Mouse (Mus musculus): Measurements from ENCODE around the gene Zfp219. TPM values are rescaled to one million over a fixed set of nuclear protein-coding genes. Genes with fewer than 3 reads are reported as not detected.

Zfp219 gene
- polyA plus RNA-seq, 1 experiment from 2014 or later, result 19.2 TPM

DNA sequence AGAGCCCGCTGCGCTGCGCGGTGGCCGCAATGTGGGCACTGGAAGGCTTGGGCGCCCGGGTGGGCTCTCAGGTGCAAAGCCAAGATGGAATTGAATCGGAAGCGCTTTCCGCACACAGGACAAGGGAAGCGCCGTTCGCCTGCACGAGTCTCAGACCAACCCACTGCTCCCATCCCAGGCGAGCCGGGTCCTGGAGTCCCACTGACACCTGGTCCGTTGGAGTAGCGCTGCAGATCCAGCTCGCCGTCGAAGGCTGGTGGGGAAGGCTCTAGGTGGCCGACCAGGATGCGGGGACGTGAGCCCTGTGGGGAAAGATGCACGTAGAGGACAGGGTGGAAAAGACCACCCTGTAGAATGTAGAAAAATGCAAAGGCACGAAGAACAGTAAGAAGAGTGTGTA lies 11.2 kb downstream of the Zfp219 start:
- Histone ChIP-seq H3K9ac (ENCODE audit: low read length) (no peak overlapping the region), H3K36me3 (ENCODE audit: control insufficient read depth, insufficient read depth, low read length) (peaks cover 53% of the 10 kb centered on the region), H3K4me1 (ENCODE audit: control insufficient read depth in 2 of 2, insufficient read depth in 2 of 2, low read length in 2 of 2) (peaks cover 27 to 58% of the 10 kb centered on the region in 2 experiments), H3K4me3 (ENCODE audit: control insufficient read depth in 1 of 2, insufficient read depth in 1 of 2, low read depth in 1 of 2, low read length in 2 of 2) (no peak overlapping the region), H3K9me3 (ENCODE audit: control insufficient read depth, low read length) (no peaks in the 10 kb centered on the region), H3K4me2 (ENCODE audit: low read length) (no peak overlapping the region), H3K27ac (replicated peaks in 1 of 2; ENCODE audit: control insufficient read depth in 1 of 2, insufficient read depth in 1 of 2, low read depth in 2 of 2, low read length in 2 of 2) (no peak overlapping the region), H3K27me3 (ENCODE audit: control insufficient read depth, insufficient read depth, low read length) (no peaks in the 10 kb centered on the region)
- no peak for ATAC-seq (ENCODE audit: insufficient number of reproducible peaks, insufficient read depth, low FRiP score, low read depth)
- 55% methylated on average over 26 of the region's 26 CpGs for WGBS

DNA sequence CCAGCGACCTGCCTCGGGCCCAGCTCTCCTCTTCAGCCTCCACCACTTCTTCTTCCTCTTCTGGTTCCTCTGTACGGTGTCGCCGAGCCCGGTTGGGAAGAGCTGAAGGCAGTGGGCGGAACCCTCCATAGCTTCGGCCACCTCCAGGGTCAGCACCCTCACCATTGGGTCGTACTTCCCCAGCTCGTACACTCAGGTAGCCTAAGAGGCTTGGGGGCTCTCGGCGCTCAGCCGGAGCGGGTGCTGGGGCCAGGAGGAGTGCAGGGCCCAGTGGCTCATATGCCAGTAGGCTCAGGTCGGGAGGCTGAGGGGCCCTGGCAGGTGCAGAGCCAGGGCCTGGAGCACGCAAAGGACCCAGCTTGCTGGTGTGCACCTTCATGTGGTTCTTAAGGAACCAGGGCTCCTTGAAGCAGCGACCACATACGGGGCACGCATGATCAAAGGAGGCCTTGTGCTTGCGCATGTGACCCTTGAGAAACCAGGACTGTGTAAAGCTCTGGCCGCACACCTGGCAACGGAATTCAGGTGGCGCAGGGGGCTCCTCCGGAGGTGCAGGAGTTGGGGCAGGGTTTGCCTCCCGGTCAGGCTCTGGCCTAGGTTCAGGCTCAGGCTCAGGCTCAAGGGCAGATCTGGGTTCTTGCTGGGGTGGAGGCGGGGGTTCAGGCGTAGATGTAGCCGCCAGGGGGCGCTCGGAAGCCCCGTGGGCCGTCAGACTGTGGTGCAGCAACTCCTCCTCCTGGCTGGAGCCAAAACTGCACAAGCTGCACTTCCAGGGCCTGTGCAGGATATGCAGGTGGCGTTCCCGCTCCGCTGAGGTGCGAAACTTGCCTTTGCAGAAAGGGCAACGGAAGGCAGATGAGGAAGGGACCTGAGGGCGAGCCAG lies 12.0 kb downstream of the Zfp219 start:
- 0 out of 4 replicates have a peak overlapping the region, but pooled peaks of 1 of the 2 experiments have one; percentile 17 for H3K27ac ChIP-seq (replicated peaks in 1 of 2; ENCODE audit: control insufficient read depth in 1 of 2, insufficient read depth in 1 of 2, low read depth in 2 of 2, low read length in 2 of 2)
- peaks cover 27 to 58% of the 10 kb centered on the region in 2 experiments for H3K4me1 ChIP-seq (ENCODE audit: control insufficient read depth in 2 of 2, insufficient read depth in 2 of 2, low read length in 2 of 2)
- no peak overlapping the region for H3K4me3 ChIP-seq (ENCODE audit: control insufficient read depth in 1 of 2, insufficient read depth in 1 of 2, low read depth in 1 of 2, low read length in 2 of 2)

DNA sequence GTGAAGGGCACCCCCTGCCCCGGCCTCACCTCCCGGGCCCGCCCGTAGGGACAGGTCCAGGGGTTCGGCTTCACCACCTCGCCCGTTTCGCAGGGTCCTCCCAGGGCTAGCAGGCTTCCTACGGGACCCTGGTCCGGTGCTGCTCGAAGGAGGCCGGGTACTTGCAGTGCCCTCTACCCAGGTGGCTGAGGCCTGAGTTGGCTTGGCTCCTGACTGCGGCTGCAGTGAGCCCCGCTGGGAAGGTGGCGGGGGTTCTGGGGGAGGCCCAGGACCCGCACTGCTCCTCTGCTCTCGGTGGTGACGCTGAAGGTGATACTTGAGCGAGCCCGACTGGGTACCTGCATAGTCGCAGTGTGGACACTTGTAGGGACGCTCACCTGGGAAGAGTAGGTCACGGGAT lies 13.8 kb downstream of the Zfp219 start:
- no peak overlapping the region for H3K4me3 ChIP-seq (ENCODE audit: control insufficient read depth in 1 of 2, insufficient read depth in 1 of 2, low read depth in 1 of 2, low read length in 2 of 2)
- H3K27me3 ChIP-seq (ENCODE audit: control insufficient read depth, insufficient read depth, low read length), result no peaks in the 10 kb centered on the region
- H3K9me3 ChIP-seq (ENCODE audit: control insufficient read depth, low read length), result no peaks in the 10 kb centered on the region
- ATAC-seq (ENCODE audit: insufficient number of reproducible peaks, insufficient read depth, low FRiP score, low read depth), result no peak
- peaks cover 27 to 54% of the 10 kb centered on the region in 2 experiments for H3K4me1 ChIP-seq (ENCODE audit: control insufficient read depth in 2 of 2, insufficient read depth in 2 of 2, low read length in 2 of 2)
- WGBS, result 90% methylated on average over 23 of the region's 23 CpGs
- peak overlapping the region; percentile 10 to 31; a peak in 2 of 4 replicates for H3K27ac ChIP-seq (replicated peaks in 1 of 2; ENCODE audit: control insufficient read depth in 1 of 2, insufficient read depth in 1 of 2, low read depth in 2 of 2, low read length in 2 of 2)
- H3K4me2 ChIP-seq (ENCODE audit: low read length), result no peak overlapping the region
- H3K36me3 ChIP-seq (ENCODE audit: control insufficient read depth, insufficient read depth, low read length), result peaks cover 79% of the 10 kb centered on the region
- H3K9ac ChIP-seq (ENCODE audit: low read length), result no peak overlapping the region

More for the DNA sequence above, 12.0 kb downstream of the Zfp219 start:
- WGBS, result 57% methylated on average over 38 of the region's 38 CpGs
- H3K4me2 ChIP-seq (ENCODE audit: low read length), result no peak overlapping the region
- no peaks in the 10 kb centered on the region for H3K9me3 ChIP-seq (ENCODE audit: control insufficient read depth, low read length)
- peak overlapping the region; percentile 11; the same call in 1 of the 2 replicates for H3K9ac ChIP-seq (ENCODE audit: low read length)
- no peaks in the 10 kb centered on the region for H3K27me3 ChIP-seq (ENCODE audit: control insufficient read depth, insufficient read depth, low read length)
- ATAC-seq (ENCODE audit: insufficient number of reproducible peaks, insufficient read depth, low FRiP score, low read depth), result peak; percentile 29; the same call in 1 of the 2 replicates
- H3K36me3 ChIP-seq (ENCODE audit: control insufficient read depth, insufficient read depth, low read length), result peaks cover 61% of the 10 kb centered on the region

DNA sequence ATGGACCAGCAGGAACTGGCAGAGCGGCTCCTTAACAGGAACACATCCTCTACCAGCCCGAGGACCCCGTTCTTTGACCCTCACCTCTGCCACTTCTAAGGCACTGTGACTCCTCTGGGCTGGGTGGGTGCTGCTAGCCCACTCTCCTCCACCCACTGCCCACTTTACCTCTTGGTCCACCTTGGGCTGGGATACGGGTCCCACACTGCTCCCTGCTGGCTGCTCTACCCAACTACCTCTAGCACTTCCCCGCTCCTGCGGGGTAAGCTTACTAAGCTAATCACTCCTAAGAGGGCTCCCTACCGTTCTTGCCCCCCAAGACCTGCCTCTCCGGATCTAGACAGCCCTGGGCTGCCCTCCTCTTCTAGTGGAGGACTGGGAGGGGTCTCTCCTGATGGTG lies 14.3 kb downstream of the Zfp219 start:
- no peaks in the 10 kb centered on the region for H3K9me3 ChIP-seq (ENCODE audit: control insufficient read depth, low read length)
- H3K4me2 ChIP-seq (ENCODE audit: low read length), result peak overlapping the region; percentile 36
- H3K36me3 ChIP-seq (ENCODE audit: control insufficient read depth, insufficient read depth, low read length), result peaks cover 82% of the 10 kb centered on the region
- H3K27me3 ChIP-seq (ENCODE audit: control insufficient read depth, insufficient read depth, low read length), result no peaks in the 10 kb centered on the region
- H3K4me3 ChIP-seq (ENCODE audit: control insufficient read depth in 1 of 2, insufficient read depth in 1 of 2, low read depth in 1 of 2, low read length in 2 of 2), result no peak overlapping the region
- H3K4me1 ChIP-seq (ENCODE audit: control insufficient read depth in 2 of 2, insufficient read depth in 2 of 2, low read length in 2 of 2), result peaks cover 27 to 48% of the 10 kb centered on the region in 2 experiments
- H3K9ac ChIP-seq (ENCODE audit: low read length), result peak overlapping the region; percentile 48
- WGBS, result 33% methylated on average over 7 of the region's 8 CpGs
- peak overlapping the region; percentile 10 to 31; a peak in 3 of 4 replicates for H3K27ac ChIP-seq (replicated peaks in 1 of 2; ENCODE audit: control insufficient read depth in 1 of 2, insufficient read depth in 1 of 2, low read depth in 2 of 2, low read length in 2 of 2)
- peak; percentile 22 for ATAC-seq (ENCODE audit: insufficient number of reproducible peaks, insufficient read depth, low FRiP score, low read depth)

DNA sequence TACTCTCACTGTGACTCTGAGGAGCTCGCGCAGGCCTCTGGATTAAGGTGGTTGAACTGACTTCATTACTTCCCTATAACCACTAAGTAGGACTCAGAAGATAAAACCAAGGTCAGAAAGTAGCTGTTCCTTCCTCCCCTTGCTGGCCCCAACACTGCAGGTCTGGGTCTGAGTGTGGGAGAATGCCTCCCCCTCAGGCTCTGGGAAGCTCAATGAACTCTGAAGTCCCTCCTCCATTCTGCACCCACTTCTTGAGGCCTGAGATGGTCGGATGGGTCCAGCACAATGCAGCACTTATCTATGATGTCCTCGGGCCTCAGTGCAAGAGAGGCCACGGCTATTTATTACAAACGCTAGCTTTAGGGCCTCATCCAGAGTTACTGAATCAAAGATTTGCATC lies 14.9 kb downstream of the Zfp219 start:
- H3K4me2 ChIP-seq (ENCODE audit: low read length), result peak overlapping the region; percentile 36; the same call in 1 of the 2 replicates
- H3K9ac ChIP-seq (ENCODE audit: low read length), result peak overlapping the region; percentile 48
- H3K4me1 ChIP-seq (ENCODE audit: control insufficient read depth in 2 of 2, insufficient read depth in 2 of 2, low read length in 2 of 2), result peaks cover 24 to 42% of the 10 kb centered on the region in 2 experiments
- H3K27me3 ChIP-seq (ENCODE audit: control insufficient read depth, insufficient read depth, low read length), result no peaks in the 10 kb centered on the region
- peak overlapping the region; percentile 9 to 31 for H3K27ac ChIP-seq (replicated peaks in 1 of 2; ENCODE audit: control insufficient read depth in 1 of 2, insufficient read depth in 1 of 2, low read depth in 2 of 2, low read length in 2 of 2)
- WGBS, result 37% methylated on average over 6 of the region's 6 CpGs
- H3K9me3 ChIP-seq (ENCODE audit: control insufficient read depth, low read length), result no peaks in the 10 kb centered on the region
- peaks cover 87% of the 10 kb centered on the region for H3K36me3 ChIP-seq (ENCODE audit: control insufficient read depth, insufficient read depth, low read length)
- peak; percentile 23 for ATAC-seq (ENCODE audit: insufficient number of reproducible peaks, insufficient read depth, low FRiP score, low read depth)
- H3K4me3 ChIP-seq (ENCODE audit: control insufficient read depth in 1 of 2, insufficient read depth in 1 of 2, low read depth in 1 of 2, low read length in 2 of 2), result no peak overlapping the region

GRCm38 (mm10) chr14:52005141-52005540 lies 15.4 kb downstream of the Zfp219 start:
- 60% methylated on average over 7 of the region's 7 CpGs for WGBS
- H3K4me2 ChIP-seq (ENCODE audit: low read length), result no peak overlapping the region
- H3K9me3 ChIP-seq (ENCODE audit: control insufficient read depth, low read length), result no peaks in the 10 kb centered on the region
- no peaks in the 10 kb centered on the region for H3K27me3 ChIP-seq (ENCODE audit: control insufficient read depth, insufficient read depth, low read length)
- peak overlapping the region in 1 of 2 experiments; percentile 31 for H3K27ac ChIP-seq (replicated peaks in 1 of 2; ENCODE audit: control insufficient read depth in 1 of 2, insufficient read depth in 1 of 2, low read depth in 2 of 2, low read length in 2 of 2)
- ATAC-seq (ENCODE audit: insufficient number of reproducible peaks, insufficient read depth, low FRiP score, low read depth), result no peak
- H3K4me3 ChIP-seq (ENCODE audit: control insufficient read depth in 1 of 2, insufficient read depth in 1 of 2, low read depth in 1 of 2, low read length in 2 of 2), result no peak overlapping the region
- H3K9ac ChIP-seq (ENCODE audit: low read length), result peak overlapping the region; percentile 3
- peaks cover 19 to 37% of the 10 kb centered on the region in 2 experiments for H3K4me1 ChIP-seq (ENCODE audit: control insufficient read depth in 2 of 2, insufficient read depth in 2 of 2, low read length in 2 of 2)
- peaks cover 91% of the 10 kb centered on the region for H3K36me3 ChIP-seq (ENCODE audit: control insufficient read depth, insufficient read depth, low read length)

GRCm38 (mm10) chr14:52003981-52004495 lies 16.5 kb downstream of the Zfp219 start:
- no peaks in the 10 kb centered on the region for H3K9me3 ChIP-seq (ENCODE audit: control insufficient read depth, low read length)
- no peak overlapping the region for H3K4me2 ChIP-seq (ENCODE audit: low read length)
- H3K4me3 ChIP-seq (ENCODE audit: control insufficient read depth in 1 of 2, insufficient read depth in 1 of 2, low read depth in 1 of 2, low read length in 2 of 2), result no peak overlapping the region
- H3K4me1 ChIP-seq (ENCODE audit: control insufficient read depth in 2 of 2, insufficient read depth in 2 of 2, low read length in 2 of 2), result peaks cover 16 to 27% of the 10 kb centered on the region in 2 experiments
- peaks cover 93% of the 10 kb centered on the region for H3K36me3 ChIP-seq (ENCODE audit: control insufficient read depth, insufficient read depth, low read length)
- no peak overlapping the region for H3K9ac ChIP-seq (ENCODE audit: low read length)
- ATAC-seq (ENCODE audit: insufficient number of reproducible peaks, insufficient read depth, low FRiP score, low read depth), result no peak
- no peaks in the 10 kb centered on the region for H3K27me3 ChIP-seq (ENCODE audit: control insufficient read depth, insufficient read depth, low read length)
- no peak overlapping the region for H3K27ac ChIP-seq (replicated peaks in 1 of 2; ENCODE audit: control insufficient read depth in 1 of 2, insufficient read depth in 1 of 2, low read depth in 2 of 2, low read length in 2 of 2)
- WGBS, result 54% methylated on average over 16 of the region's 16 CpGs

Measured in heart, embryonic 14.5 days (tissue).